In genomic region chr6:6454396-6454795, GRCm38 (mm10) we compare ENCODE assay signal across 26 mouse cellular contexts.
"Had no signal": no experiment of that assay in that cellular context is flagged by ENCODE, and none has a peak within 500 bp of the region (broad histone marks: within the 10 kb centered on the region; RNA-seq: fewer than 3 reads in every experiment).

No protein-coding gene starts in this region.

- H3K9ac ChIP-seq: heart, embryonic 13.5 days; heart, embryonic 15.5 days; hindbrain, embryonic 13.5 days; hindbrain, embryonic 15.5 days; kidney, embryonic 15.5 days; limb, embryonic 13.5 days; limb, embryonic 15.5 days; liver, embryonic 12.5 days; liver, embryonic 14.5 days had no signal

- H3K4me3 ChIP-seq: gastrocnemius, adult 2 months; heart, adult 2 months; heart, embryonic 13.5 days; heart, embryonic 15.5 days; hindbrain, embryonic 13.5 days; hindbrain, embryonic 15.5 days; kidney, embryonic 15.5 days; limb, embryonic 13.5 days; limb, embryonic 15.5 days; liver, embryonic 12.5 days had no signal

- DNase-seq: gastrocnemius, adult 2 months; gastrocnemius, postnatal 10 days; gastrocnemius, postnatal 25 days; heart, adult 2 months; heart, postnatal 14 days; heart, postnatal 36 days; kidney, adult 11 months; kidney, adult 2 months; kidney, adult 9 months; kidney, postnatal 14 days; kidney, postnatal 36 days; layer of hippocampus, adult 9-11 months; layer of hippocampus, postnatal 36 days had no signal

- H3K4me2 ChIP-seq: heart, embryonic 11.5 days; heart, embryonic 13.5 days; heart, embryonic 15.5 days; hindbrain, embryonic 13.5 days; hindbrain, embryonic 15.5 days; kidney, embryonic 15.5 days; limb, embryonic 13.5 days; limb, embryonic 15.5 days; liver, embryonic 12.5 days had no signal

- H3K27ac ChIP-seq: gastrocnemius, adult 2 months; heart, adult 2 months; heart, embryonic 13.5 days; heart, embryonic 15.5 days; hindbrain, embryonic 13.5 days; hindbrain, embryonic 15.5 days; hindbrain, postnatal 0 days; kidney, embryonic 15.5 days; kidney, postnatal 0 days; limb, embryonic 13.5 days; limb, embryonic 15.5 days; liver, embryonic 12.5 days; liver, embryonic 14.5 days had no signal

- ATAC-seq: hindbrain, postnatal 0 days; intestine, embryonic 16.5 days; liver, embryonic 12.5 days had no signal

- H3K4me1 ChIP-seq: heart, embryonic 15.5 days; hindbrain, embryonic 13.5 days; hindbrain, embryonic 15.5 days; kidney, embryonic 15.5 days; limb, embryonic 13.5 days; liver, embryonic 12.5 days had no signal

- H3K36me3 ChIP-seq: heart, embryonic 13.5 days; heart, embryonic 15.5 days; hindbrain, embryonic 13.5 days; hindbrain, embryonic 15.5 days; kidney, embryonic 15.5 days; limb, embryonic 13.5 days; limb, embryonic 15.5 days; liver, embryonic 12.5 days had no signal

- H3K27me3 ChIP-seq: heart, embryonic 13.5 days; heart, embryonic 15.5 days; hindbrain, embryonic 13.5 days; hindbrain, embryonic 15.5 days; limb, embryonic 13.5 days; limb, embryonic 15.5 days; liver, embryonic 12.5 days had no signal

- H3K9me3 ChIP-seq: heart, embryonic 13.5 days; heart, embryonic 15.5 days; hindbrain, embryonic 13.5 days; hindbrain, embryonic 15.5 days; kidney, embryonic 15.5 days; limb, embryonic 13.5 days; limb, embryonic 15.5 days; liver, embryonic 12.5 days had no signal
